Mouse (Mus musculus) kidney, embryonic 15.5 days (tissue): ENCODE results near the gene Cib1. TPM values are rescaled to one million over a fixed set of nuclear protein-coding genes. Genes with fewer than 3 reads are reported as not detected.

Experiments used
- ATAC-seq: fragments of 200-750 bp; cut with Nextera tagmentation; replicated peaks from 2 replicates; pipeline ENCODE4 v1.8.0; 2017; ENCODE audit warnings: moderate TSS enrichment; ENCODE audit not compliant: low FRiP score
- H3K27ac ChIP-seq: fragments of 300-500 bp; sonication (generic); 2 replicates; pipeline ENCODE4 v1.5.1; 2015; ENCODE audit warnings: mild to moderate bottlenecking, inconsistent platforms
- H3K27me3 ChIP-seq: fragments of 300-500 bp; sonication (generic); 2 replicates; pipeline ENCODE4 v1.6.1; 2015; ENCODE audit warnings: inconsistent platforms
- H3K36me3 ChIP-seq: fragments of 300-500 bp; sonication (generic); 2 replicates; pipeline ENCODE4 v1.6.1; 2015; ENCODE audit warnings: inconsistent platforms
- H3K4me1 ChIP-seq: fragments of 300-500 bp; sonication (generic); 2 replicates; pipeline ENCODE4 v1.6.1; 2015; ENCODE audit warnings: inconsistent platforms
- H3K4me2 ChIP-seq: fragments of 300-500 bp; sonication (generic); 2 replicates; pipeline ENCODE4 v1.6.1; 2015; ENCODE audit warnings: moderate library complexity, mild to moderate bottlenecking, inconsistent platforms
- H3K4me3 ChIP-seq: fragments of 300-500 bp; sonication (generic); replicated peaks from 2 replicates; pipeline ENCODE4 v1.5.1; 2015; ENCODE audit warnings: mild to moderate bottlenecking, inconsistent platforms
- H3K9ac ChIP-seq: fragments of 300-500 bp; sonication (generic); 2 replicates; pipeline ENCODE4 v1.6.1; 2015; ENCODE audit warnings: mild to moderate bottlenecking, inconsistent platforms
- H3K9me3 ChIP-seq: fragments of 300-500 bp; sonication (generic); replicated peaks from 2 replicates; pipeline ENCODE4 v1.6.1; 2016; ENCODE audit warnings: inconsistent platforms
- WGBS: fragments of 180-500 bp; shearing (Covaris S2); methylation state at CpG from one replicate; pipeline ENCODE4 v1.1.7; 2015; ENCODE audit warnings: mixed read lengths; 5-methylcytosine and 5-hydroxymethylcytosine counted together
- polyA plus RNA-seq: library from polyadenylated mRNA; unstranded; fragments of >200 nt; fragmentation: Nextera tagmentation; extraction: Ambion mirVana; gene quantifications from 2 replicates; pipeline ENCODE4 v1.2.1, GENCODE M21; 2015

The Cib1 gene
- polyA plus RNA-seq, 1 experiment from 2014 or later = 108 TPM

DNA sequence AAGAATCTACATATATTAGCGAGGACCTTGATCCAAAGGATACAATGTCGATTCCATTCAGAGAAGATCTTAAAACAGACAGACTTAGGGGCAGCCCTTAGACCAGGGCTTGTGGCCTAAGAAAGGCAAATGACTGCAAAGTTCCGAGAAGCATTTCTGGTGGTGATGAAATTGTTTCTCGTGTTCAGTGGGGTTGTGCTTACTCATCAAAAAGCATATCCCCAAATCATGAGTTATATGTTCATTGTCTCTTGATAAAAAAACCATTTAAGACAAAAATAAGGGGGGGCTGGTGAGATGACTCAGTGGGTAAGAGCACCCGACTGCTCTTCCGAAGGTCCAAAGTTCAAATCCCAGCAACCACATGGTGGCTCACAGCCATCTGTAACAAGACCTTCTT is 53.3 kb downstream of the Cib1 start:
- Histone ChIP-seq H3K9ac (no peak overlapping the region), H3K27me3 (no peaks in the 10 kb centered on the region), H3K36me3 (no peaks in the 10 kb centered on the region), H3K4me3 (no peak overlapping the region), H3K9me3 (no peaks in the 10 kb centered on the region), H3K4me2 (no peak overlapping the region), H3K27ac (no peak overlapping the region), H3K4me1 (peaks cover 4% of the 10 kb centered on the region; the same call in 1 of the 2 replicates)
- 91% methylated on average over 6 of the region's 6 CpGs for WGBS
- ATAC-seq = no peak

DNA sequence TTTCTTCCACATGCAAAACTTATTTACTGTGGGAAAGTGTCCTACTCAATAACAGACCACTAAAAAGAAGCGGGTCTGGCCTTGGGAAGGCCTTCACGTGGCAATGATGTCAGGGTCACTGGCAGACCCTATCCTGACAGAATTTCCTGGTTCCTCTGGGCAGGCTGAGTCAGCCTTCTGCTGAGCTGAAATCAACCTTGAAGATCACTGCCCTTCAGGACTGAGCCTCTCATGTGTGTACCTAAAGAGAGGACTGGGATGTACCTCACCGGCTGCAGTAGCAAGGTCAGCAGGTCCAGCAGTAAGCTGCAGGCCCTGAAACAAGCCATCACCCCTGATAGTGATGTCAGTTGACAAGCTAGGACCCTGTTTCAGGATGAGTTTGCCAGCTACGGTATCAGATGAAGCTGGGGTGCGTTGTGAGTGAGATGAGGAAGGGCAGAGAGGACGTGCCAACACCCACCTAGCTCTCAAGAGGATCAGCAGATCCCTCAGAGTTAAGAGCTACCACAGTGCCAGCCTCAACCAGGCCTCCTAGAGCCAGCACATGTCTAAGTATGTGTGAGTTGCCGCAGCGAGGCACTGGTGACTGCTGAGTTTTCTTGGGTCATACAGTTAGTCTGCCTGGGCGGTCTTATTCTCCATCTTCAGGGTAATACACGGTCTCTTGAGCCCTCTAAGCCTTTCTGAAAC is 54.4 kb downstream of the Cib1 start:
- no peaks in the 10 kb centered on the region for H3K36me3 ChIP-seq
- no peak overlapping the region for H3K4me2 ChIP-seq
- no peaks in the 10 kb centered on the region for H3K9me3 ChIP-seq
- H3K4me1 ChIP-seq = peaks cover 4% of the 10 kb centered on the region; the same call in 1 of the 2 replicates
- no peak overlapping the region for H3K4me3 ChIP-seq
- no peak overlapping the region for H3K27ac ChIP-seq
- no peak for ATAC-seq
- no peak overlapping the region for H3K9ac ChIP-seq
- no peaks in the 10 kb centered on the region for H3K27me3 ChIP-seq
- 92% methylated on average over 10 of the region's 10 CpGs for WGBS

DNA sequence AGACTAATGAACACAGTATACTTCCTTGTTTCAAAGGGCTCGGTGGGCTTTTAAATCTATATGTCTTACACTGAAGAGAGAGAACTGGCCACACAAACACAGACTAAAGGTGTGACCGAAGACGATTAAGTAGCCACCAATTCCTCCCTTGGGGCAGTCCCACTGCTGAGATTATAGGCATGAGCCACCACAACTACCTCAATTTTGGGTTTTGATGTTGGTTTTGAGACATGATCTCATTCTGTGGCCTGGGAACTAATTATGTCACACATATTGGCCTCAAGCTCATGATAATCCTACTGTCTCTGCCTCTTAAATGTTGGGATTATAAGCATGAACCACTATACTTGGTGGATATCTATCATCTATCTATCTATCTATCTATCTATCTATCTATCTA is 55.2 kb downstream of the Cib1 start:
- H3K27ac ChIP-seq = no peak overlapping the region
- no peaks in the 10 kb centered on the region for H3K9me3 ChIP-seq
- no peak overlapping the region for H3K4me2 ChIP-seq
- 91% methylated on average over 3 of the region's 3 CpGs for WGBS
- no peak for ATAC-seq
- H3K36me3 ChIP-seq = no peaks in the 10 kb centered on the region
- no peak overlapping the region for H3K4me3 ChIP-seq
- H3K27me3 ChIP-seq = no peaks in the 10 kb centered on the region
- peaks cover 8% of the 10 kb centered on the region for H3K4me1 ChIP-seq
- no peak overlapping the region for H3K9ac ChIP-seq

Other genes with a start within 250 kb of the Cib1 start
- gene Zfp710, start 208.0 kb downstream of the Cib1 start, polyA plus RNA-seq = 20.1 and 20.5 TPM in 2 replicates
- gene Idh2, start 117.4 kb downstream of the Cib1 start, polyA plus RNA-seq = 633 and 674 TPM in 2 replicates
- gene Sema4b, start 46.0 kb downstream of the Cib1 start, polyA plus RNA-seq = 17.1 and 21.9 TPM in 2 replicates
- gene Gdpgp1, start 52 bp upstream of the Cib1 start, polyA plus RNA-seq = 3.5 and 3.9 TPM in 2 replicates
- gene Ttll13, start 13.6 kb upstream of the Cib1 start, polyA plus RNA-seq = 1.2 and 2.1 TPM in 2 replicates
- 47.5 and 48.3 TPM in 2 replicates for gene Ngrn, start 28.4 kb upstream of the Cib1 start, polyA plus RNA-seq
- 14.6 and 15.4 TPM in 2 replicates for gene Vps33b, start 36.8 kb upstream of the Cib1 start, polyA plus RNA-seq
- gene Prc1, start 61.6 kb upstream of the Cib1 start, polyA plus RNA-seq = 137 and 150 TPM in 2 replicates
- gene Rccd1, start 91.6 kb upstream of the Cib1 start, polyA plus RNA-seq = 9.5 and 12.3 TPM in 2 replicates
- gene Unc45a, start 108.2 kb upstream of the Cib1 start, polyA plus RNA-seq = 38.9 and 41.1 TPM in 2 replicates
- 18.9 and 21.1 TPM in 2 replicates for gene Hddc3, start 110.3 kb upstream of the Cib1 start, polyA plus RNA-seq
- 16.2 and 20.8 TPM in 2 replicates for gene Man2a2, start 138.6 kb upstream of the Cib1 start, polyA plus RNA-seq
- 14.9 and 18.5 TPM in 2 replicates for gene Fes, start 155.1 kb upstream of the Cib1 start, polyA plus RNA-seq
- gene Furin, start 172.6 kb upstream of the Cib1 start, polyA plus RNA-seq = 12.9 and 13.5 TPM in 2 replicates